Comparison of ENCODE assay signal across 22 mouse cellular contexts in the genomic region with DNA sequence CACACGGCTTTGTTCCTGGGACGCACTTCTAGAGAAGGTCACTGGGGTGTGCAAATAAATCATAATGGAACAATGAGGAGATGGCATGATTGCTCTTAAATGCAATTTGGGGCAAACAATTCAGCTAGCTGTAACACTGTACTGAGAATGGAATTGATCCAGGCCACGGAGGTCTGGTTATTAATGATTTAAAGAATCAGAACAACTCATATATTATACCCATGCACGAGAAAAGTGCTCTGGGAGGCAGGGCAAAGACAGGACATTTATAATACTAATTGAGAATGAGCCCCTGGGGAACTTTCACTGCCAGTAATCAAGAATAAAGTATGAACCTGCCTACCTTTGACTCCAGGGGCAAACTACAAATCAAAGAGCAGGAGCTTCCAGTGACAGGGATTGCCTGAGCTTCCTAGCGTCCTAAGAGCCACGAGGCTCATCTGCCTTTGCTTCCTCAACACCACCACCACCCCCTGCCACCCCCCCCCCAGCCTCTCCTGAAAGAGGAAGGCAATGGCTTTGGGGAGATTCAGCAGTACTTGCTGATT. TPM values are rescaled to one million over a fixed set of nuclear protein-coding genes. Genes with fewer than 3 reads are reported as not detected.
DNase-seq lines count a peak whose midpoint lies in the region; ATAC-seq and TF ChIP-seq lines count a peak whose summit lies in the region.
"Had no signal": no experiment of that assay in that cellular context is flagged by ENCODE, and none has a peak within 500 bp of the region (broad histone marks: within the 10 kb centered on the region; RNA-seq: fewer than 3 reads in every experiment).

No protein-coding gene starts in this region.

- H3K4me3 ChIP-seq in hindbrain, postnatal 0 days (ENCODE audit: low read length): no peak overlapping the region
- H3K4me3 ChIP-seq in hindbrain, embryonic 16.5 days (ENCODE audit: low read length): no peak overlapping the region
- no peak overlapping the region for H3K4me3 ChIP-seq in neural tube, embryonic 13.5 days
- no peak overlapping the region for H3K4me3 ChIP-seq in neural tube, embryonic 15.5 days (replicated peaks)
- H3K4me3 ChIP-seq: embryonic facial prominence, embryonic 12.5 days; forebrain, embryonic 15.5 days; heart, embryonic 13.5 days; hindbrain, embryonic 15.5 days had no signal

- no peak overlapping the region for H3K27ac ChIP-seq in hindbrain, postnatal 0 days
- no peak overlapping the region for H3K27ac ChIP-seq in hindbrain, embryonic 16.5 days (ENCODE audit: low read depth, low read length)
- no peak overlapping the region for H3K27ac ChIP-seq in neural tube, embryonic 13.5 days (replicated peaks)
- no peak overlapping the region for H3K27ac ChIP-seq in neural tube, embryonic 15.5 days (replicated peaks)
- H3K27ac ChIP-seq: embryonic facial prominence, embryonic 12.5 days; forebrain, embryonic 15.5 days; heart, embryonic 13.5 days; hindbrain, embryonic 15.5 days had no signal

- ATAC-seq in hindbrain, postnatal 0 days: no peak
- ATAC-seq in hindbrain, embryonic 16.5 days: no peak
- ATAC-seq in neural tube, embryonic 13.5 days (ENCODE audit: low read depth): peak; percentile 82; the same call in 1 of the 2 replicates
- no peak for ATAC-seq in neural tube, embryonic 15.5 days (ENCODE audit: low FRiP score)
- ATAC-seq: CD4-positive, CD25-positive, alpha-beta regulatory T cell, adult 4 months; forebrain, embryonic 15.5 days had no signal

- no peaks in the 10 kb centered on the region for H3K36me3 ChIP-seq in hindbrain, postnatal 0 days (ENCODE audit: insufficient read depth, low read length)
- no peaks in the 10 kb centered on the region for H3K36me3 ChIP-seq in hindbrain, embryonic 16.5 days (ENCODE audit: control insufficient read depth, insufficient read depth, low read length)
- H3K36me3 ChIP-seq in neural tube, embryonic 13.5 days: no peaks in the 10 kb centered on the region
- H3K36me3 ChIP-seq in neural tube, embryonic 15.5 days: no peaks in the 10 kb centered on the region
- H3K36me3 ChIP-seq: embryonic facial prominence, embryonic 12.5 days; forebrain, embryonic 15.5 days; G1E; heart, embryonic 13.5 days; hindbrain, embryonic 15.5 days had no signal

- H3K9me3 ChIP-seq in hindbrain, postnatal 0 days (ENCODE audit: low read length): no peaks in the 10 kb centered on the region
- H3K9me3 ChIP-seq in hindbrain, embryonic 16.5 days (ENCODE audit: control insufficient read depth, low read length): no peaks in the 10 kb centered on the region
- H3K9me3 ChIP-seq in neural tube, embryonic 13.5 days: no peaks in the 10 kb centered on the region
- H3K9me3 ChIP-seq in neural tube, embryonic 15.5 days (replicated peaks): no peaks in the 10 kb centered on the region
- H3K9me3 ChIP-seq: embryonic facial prominence, embryonic 12.5 days; forebrain, embryonic 15.5 days; G1E; heart, embryonic 13.5 days; hindbrain, embryonic 15.5 days had no signal

- H3K4me2 ChIP-seq in hindbrain, postnatal 0 days (ENCODE audit: low read depth, low read length): no peak overlapping the region
- no peak overlapping the region for H3K4me2 ChIP-seq in hindbrain, embryonic 16.5 days (ENCODE audit: low read length)
- H3K4me2 ChIP-seq in neural tube, embryonic 13.5 days: no peak overlapping the region
- no peak overlapping the region for H3K4me2 ChIP-seq in neural tube, embryonic 15.5 days
- H3K4me2 ChIP-seq: embryonic facial prominence, embryonic 12.5 days; forebrain, embryonic 15.5 days; heart, embryonic 13.5 days; hindbrain, embryonic 15.5 days had no signal

- 46% methylated on average over 6 of the region's 6 CpGs for WGBS in hindbrain, postnatal 0 days
- WGBS in hindbrain, embryonic 16.5 days: 43% methylated on average over 6 of the region's 6 CpGs
- WGBS in neural tube, embryonic 13.5 days: 22% methylated on average over 6 of the region's 6 CpGs
- 20% methylated on average over 6 of the region's 6 CpGs for WGBS in neural tube, embryonic 15.5 days

- no peaks in the 10 kb centered on the region for H3K27me3 ChIP-seq in hindbrain, postnatal 0 days (ENCODE audit: insufficient read depth, low read length)
- no peaks in the 10 kb centered on the region for H3K27me3 ChIP-seq in hindbrain, embryonic 16.5 days (replicated peaks; ENCODE audit: control insufficient read depth, insufficient read depth, low read length)
- no peaks in the 10 kb centered on the region for H3K27me3 ChIP-seq in neural tube, embryonic 13.5 days
- no peaks in the 10 kb centered on the region for H3K27me3 ChIP-seq in neural tube, embryonic 15.5 days (replicated peaks)
- H3K27me3 ChIP-seq: embryonic facial prominence, embryonic 12.5 days; forebrain, embryonic 15.5 days; heart, embryonic 13.5 days; hindbrain, embryonic 15.5 days had no signal

- H3K4me1 ChIP-seq in hindbrain, postnatal 0 days (ENCODE audit: insufficient read depth, low read length): no peaks in the 10 kb centered on the region
- no peaks in the 10 kb centered on the region for H3K4me1 ChIP-seq in hindbrain, embryonic 16.5 days (ENCODE audit: control insufficient read depth, insufficient read depth, low read depth, low read length)
- H3K4me1 ChIP-seq in neural tube, embryonic 13.5 days (replicated peaks): peaks cover 5% of the 10 kb centered on the region; the same call in 1 of the 2 replicates
- no peaks in the 10 kb centered on the region for H3K4me1 ChIP-seq in neural tube, embryonic 15.5 days
- H3K4me1 ChIP-seq: embryonic facial prominence, embryonic 12.5 days; forebrain, embryonic 15.5 days; heart, embryonic 13.5 days; hindbrain, embryonic 15.5 days had no signal

- DNase-seq in embryo, embryonic 10.5 days (ENCODE audit: low spot score): peak; percentile 33
- DNase-seq in embryo, embryonic 9.5 days (ENCODE audit: extremely low spot score): no peak
- DNase-seq in hindbrain, postnatal 0 days (ENCODE audit: low spot score): peak; percentile 10
- DNase-seq in mesoderm, embryonic 11.5 days (ENCODE audit: low read depth, low spot score): peak; percentile 66
- no peak for DNase-seq in lung, adult 18-20 months
- DNase-seq: adrenal gland, postnatal 10 days; B cell, adult 2 months; cerebellum, adult 11-12 months; cerebellum, adult 9-10 months; cerebellum, postnatal 25 days; gastrocnemius, postnatal 14 days; heart, adult 11 months; heart, postnatal 36 days had no signal

- TF ChIP-seq CTCF in hindbrain, postnatal 0 days (IDR thresholded peaks at IDR 0.05; ENCODE audit: low read depth): no peak

- H3K9ac ChIP-seq in hindbrain, postnatal 0 days (replicated peaks; ENCODE audit: low read length): no peak overlapping the region
- no peak overlapping the region for H3K9ac ChIP-seq in hindbrain, embryonic 16.5 days (ENCODE audit: low read depth, low read length)
- H3K9ac ChIP-seq in neural tube, embryonic 13.5 days: no peak overlapping the region
- no peak overlapping the region for H3K9ac ChIP-seq in neural tube, embryonic 15.5 days (replicated peaks)
- H3K9ac ChIP-seq: embryonic facial prominence, embryonic 12.5 days; forebrain, embryonic 15.5 days; heart, embryonic 13.5 days; hindbrain, embryonic 15.5 days had no signal

RNA-seq across cellular contexts. Expression of a gene that starts 11.3 kb away (rescaled TPM):
- 44.8 and 49.7 TPM in 2 replicates for total RNA-seq in hindbrain, postnatal 0 days (2014; rRNA removed)
- 309 and 356 TPM in 2 replicates for polyA plus RNA-seq in hindbrain, postnatal 0 days (2015; fragmentation: Nextera tagmentation; extraction: Ambion mirVana)
- 372 and 387 TPM in 2 replicates for polyA plus RNA-seq in hindbrain, embryonic 16.5 days (2015; fragmentation: Nextera tagmentation; extraction: Ambion mirVana)
- polyA plus RNA-seq in neural tube, embryonic 13.5 days (2015; fragmentation: Nextera tagmentation; extraction: Ambion mirVana): 302 and 356 TPM in 2 replicates
- 321 and 363 TPM in 2 replicates for polyA plus RNA-seq in neural tube, embryonic 15.5 days (2015; fragmentation: Nextera tagmentation; extraction: Ambion mirVana)

RNA-seq across cellular contexts. Expression of a gene that starts 11.5 kb away (rescaled TPM):
- 124 and 128 TPM in 2 replicates for total RNA-seq in hindbrain, postnatal 0 days (2014; rRNA removed)
- 402 and 417 TPM in 2 replicates for polyA plus RNA-seq in hindbrain, postnatal 0 days (2015; fragmentation: Nextera tagmentation; extraction: Ambion mirVana)
- 367 and 368 TPM in 2 replicates for polyA plus RNA-seq in hindbrain, embryonic 16.5 days (2015; fragmentation: Nextera tagmentation; extraction: Ambion mirVana)
- 330 and 375 TPM in 2 replicates for polyA plus RNA-seq in neural tube, embryonic 13.5 days (2015; fragmentation: Nextera tagmentation; extraction: Ambion mirVana)
- polyA plus RNA-seq in neural tube, embryonic 15.5 days (2015; fragmentation: Nextera tagmentation; extraction: Ambion mirVana): 377 and 385 TPM in 2 replicates

RNA-seq across cellular contexts. Expression of a gene that starts 16.3 kb away (rescaled TPM):
- 110 and 114 TPM in 2 replicates for total RNA-seq in hindbrain, postnatal 0 days (2014; rRNA removed)
- polyA plus RNA-seq in hindbrain, postnatal 0 days (2015; fragmentation: Nextera tagmentation; extraction: Ambion mirVana): 84.8 and 89.1 TPM in 2 replicates
- 68.9 and 71.8 TPM in 2 replicates for polyA plus RNA-seq in hindbrain, embryonic 16.5 days (2015; fragmentation: Nextera tagmentation; extraction: Ambion mirVana)
- 82.4 and 83.4 TPM in 2 replicates for polyA plus RNA-seq in neural tube, embryonic 13.5 days (2015; fragmentation: Nextera tagmentation; extraction: Ambion mirVana)
- 64.9 and 71.1 TPM in 2 replicates for polyA plus RNA-seq in neural tube, embryonic 15.5 days (2015; fragmentation: Nextera tagmentation; extraction: Ambion mirVana)

RNA-seq across cellular contexts. Expression of a gene that starts 23.5 kb away (rescaled TPM):
- 302 and 328 TPM in 2 replicates for total RNA-seq in hindbrain, postnatal 0 days (2014; rRNA removed)
- 138 and 161 TPM in 2 replicates for polyA plus RNA-seq in hindbrain, postnatal 0 days (2015; fragmentation: Nextera tagmentation; extraction: Ambion mirVana)
- polyA plus RNA-seq in hindbrain, embryonic 16.5 days (2015; fragmentation: Nextera tagmentation; extraction: Ambion mirVana): 98.6 and 130 TPM in 2 replicates
- 86.7 and 107 TPM in 2 replicates for polyA plus RNA-seq in neural tube, embryonic 13.5 days (2015; fragmentation: Nextera tagmentation; extraction: Ambion mirVana)
- polyA plus RNA-seq in neural tube, embryonic 15.5 days (2015; fragmentation: Nextera tagmentation; extraction: Ambion mirVana): 101 and 107 TPM in 2 replicates

Comparison
In these comparisons a context has a peak if more than half of its experiments do, and no peak if none do; other contexts are left out.
1. DNase-seq: peak in embryo, embryonic 10.5 days (single experiment), hindbrain, postnatal 0 days (single experiment) and mesoderm, embryonic 11.5 days (single experiment); none in embryo, embryonic 9.5 days (single experiment) and lung, adult 18-20 months (0 of 2).